Mouse (Mus musculus) stomach, embryonic 16.5 days (tissue): ENCODE data around the gene Cep97. TPM values are rescaled to one million over a fixed set of nuclear protein-coding genes. Genes with fewer than 3 reads are reported as not detected.
"Not testable (repeated sequence)": the region's sequence is repeated elsewhere in the genome, so short reads cannot be mapped to it uniquely, and the experiment has no call there.

Experiments used
- ATAC-seq: fragments of 200-750 bp; cut with Nextera tagmentation; 2 replicates; pipeline ENCODE4 v1.8.0; 2017; ENCODE audit warnings: moderate number of reproducible peaks, moderate TSS enrichment; ENCODE audit not compliant: insufficient read depth, low FRiP score
- H3K27ac ChIP-seq: fragments of 300-500 bp; sonication (generic); 2 replicates; pipeline ENCODE4 v1.5.1; 2014; ENCODE audit warnings: low read length
- H3K27me3 ChIP-seq: fragments of 300-500 bp; sonication (generic); 2 replicates; pipeline ENCODE4 v1.6.1; 2014; ENCODE audit warnings: low read length, control low read depth, mixed read lengths; ENCODE audit not compliant: control insufficient read depth, insufficient read depth
- H3K36me3 ChIP-seq: fragments of 300-500 bp; sonication (generic); 2 replicates; pipeline ENCODE4 v1.6.1; 2014; ENCODE audit warnings: low read length; ENCODE audit not compliant: control insufficient read depth, insufficient read depth
- H3K4me1 ChIP-seq: fragments of 300-500 bp; sonication (generic); 2 replicates; pipeline ENCODE4 v1.6.1; 2014; ENCODE audit warnings: low read length, control low read depth, mixed read lengths; ENCODE audit not compliant: control insufficient read depth, insufficient read depth
- H3K4me2 ChIP-seq: fragments of 300-500 bp; sonication (generic); 2 replicates; pipeline ENCODE4 v1.6.1; 2014; ENCODE audit warnings: low read depth, low read length, mixed read lengths
- H3K4me3 ChIP-seq: fragments of 300-500 bp; sonication (generic); replicated peaks from 2 replicates; pipeline ENCODE4 v1.5.1; 2014; ENCODE audit warnings: mild to moderate bottlenecking, low read length
- H3K9ac ChIP-seq: fragments of 300-500 bp; sonication (generic); 2 replicates; pipeline ENCODE4 v1.6.1; 2014; ENCODE audit warnings: low read length
- H3K9me3 ChIP-seq: fragments of 300-500 bp; sonication (generic); replicated peaks from 2 replicates; pipeline ENCODE4 v1.6.1; 2016; ENCODE audit warnings: low read length, control low read depth; ENCODE audit not compliant: control insufficient read depth
- WGBS: fragments of 180-500 bp; shearing (Covaris S2); extraction: QIAGEN DNeasy Blood & Tissue Kit; methylation state at CpG from one replicate; pipeline ENCODE4 v1.1.7; 2014; 5-methylcytosine and 5-hydroxymethylcytosine counted together
- polyA plus RNA-seq: library from polyadenylated mRNA; unstranded; fragments of >200 nt; fragmentation: Nextera tagmentation; extraction: Ambion mirVana; gene quantifications from 2 replicates; pipeline ENCODE4 v1.2.1, GENCODE M21; 2015

Gene Cep97
- polyA plus RNA-seq, 1 experiment from 2014 or later = 6.8 TPM

- peak overlapping the region; percentile 90 for H3K4me3 ChIP-seq
- H3K9me3 ChIP-seq = no peaks in the 10 kb centered on the region
- no peak for ATAC-seq
- no peaks in the 10 kb centered on the region for H3K27me3 ChIP-seq
- H3K4me2 ChIP-seq = peak overlapping the region; percentile 97
- 21% methylated on average over 1 of the region's 1 CpGs for WGBS
- H3K9ac ChIP-seq = peak overlapping the region; percentile 91
- H3K4me1 ChIP-seq = peaks cover 26% of the 10 kb centered on the region
- peaks cover 22% of the 10 kb centered on the region for H3K36me3 ChIP-seq
- H3K27ac ChIP-seq = peak overlapping the region; percentile 87; the same call in 1 of the 2 replicates
Measured at GRCm38 (mm10) chr16:55967221-55967620, 32.6 kb upstream of the Cep97 start.

- under 1% methylated on average over 42 of the region's 42 CpGs for WGBS
- peaks cover 16% of the 10 kb centered on the region for H3K36me3 ChIP-seq
- H3K27me3 ChIP-seq = no peaks in the 10 kb centered on the region
Measured at GRCm38 (mm10) chr16:55966212-55966871, 31.7 kb upstream of the Cep97 start, which contains the start of gene Rpl24. Gene Rpl24, plus strand, starts transcription at chr16:55966275.

GRCm38 (mm10) chr16:55964126-55964949 lies 29.7 kb upstream of the Cep97 start:
- no peak overlapping the region for H3K4me2 ChIP-seq
- WGBS = 58% methylated on average over 4 of the region's 4 CpGs
- H3K36me3 ChIP-seq = peaks cover 5% of the 10 kb centered on the region; the same call in 1 of the 2 replicates
- H3K4me3 ChIP-seq = no peak overlapping the region
- H3K9me3 ChIP-seq = no peaks in the 10 kb centered on the region
- no peak overlapping the region for H3K9ac ChIP-seq
- H3K27ac ChIP-seq = no peak overlapping the region
- no peaks in the 10 kb centered on the region for H3K27me3 ChIP-seq
- peaks cover 12% of the 10 kb centered on the region for H3K4me1 ChIP-seq
- ATAC-seq = no peak

More at GRCm38 (mm10) chr16:55966212-55966871, 31.7 kb upstream of the Cep97 start, which contains the start of gene Rpl24:
- H3K4me1 ChIP-seq = peaks cover 26% of the 10 kb centered on the region
- peak within 1 kb of the TSS; percentile 90 for H3K4me3 ChIP-seq
- peak within 1 kb of the TSS; percentile 87 for H3K27ac ChIP-seq
- H3K4me2 ChIP-seq = peak within 1 kb of the TSS; percentile 97
- ATAC-seq = peak; percentile 94
- peak within 1 kb of the TSS; percentile 91 for H3K9ac ChIP-seq
- H3K9me3 ChIP-seq = no peaks in the 10 kb centered on the region

GRCm38 (mm10) chr16:55963068-55963467 lies 28.4 kb upstream of the Cep97 start:
- not testable (repeated sequence) for H3K4me3 ChIP-seq, H3K4me2 ChIP-seq, H3K4me1 ChIP-seq, H3K27me3 ChIP-seq, H3K9me3 ChIP-seq, ATAC-seq, H3K27ac ChIP-seq, H3K9ac ChIP-seq, H3K36me3 ChIP-seq
- WGBS = 90% methylated on average over 5 of the region's 11 CpGs

GRCm38 (mm10) chr16:55954196-55954595 lies 19.5 kb upstream of the Cep97 start:
- whole genome bisulfite sequencing = 91% methylated on average over 9 of the region's 9 CpGs
- H3K4me3 ChIP-seq, H3K27ac ChIP-seq, H3K36me3 ChIP-seq, H3K27me3 ChIP-seq, H3K9me3 ChIP-seq, H3K4me2 ChIP-seq, H3K9ac ChIP-seq, H3K4me1 ChIP-seq, ATAC-seq: not testable (repeated sequence)

GRCm38 (mm10) chr16:55952771-55953170 lies 18.1 kb upstream of the Cep97 start:
- Histone ChIP-seq H3K27me3 (no peaks in the 10 kb centered on the region), H3K36me3 (no peaks in the 10 kb centered on the region), H3K9ac (no peak overlapping the region), H3K4me2 (no peak overlapping the region), H3K27ac (no peak overlapping the region), H3K4me1 (no peaks in the 10 kb centered on the region), H3K9me3 (no peaks in the 10 kb centered on the region), H3K4me3 (no peak overlapping the region)
- ATAC-seq = no peak

- no peak overlapping the region; the same call in 1 of the 2 replicates for H3K4me2 ChIP-seq
- no peak for ATAC-seq
Measured at GRCm38 (mm10) chr16:55951679-55952327, 17.1 kb upstream of the Cep97 start.

GRCm38 (mm10) chr16:55950946-55951678 lies 16.5 kb upstream of the Cep97 start:
- H3K4me1 ChIP-seq = no peaks in the 10 kb centered on the region
- no peak overlapping the region for H3K9ac ChIP-seq
- no peak for ATAC-seq
- H3K9me3 ChIP-seq = no peaks in the 10 kb centered on the region
- H3K4me3 ChIP-seq = peak overlapping the region; percentile 12
- H3K4me2 ChIP-seq = peak overlapping the region; percentile 40
- H3K36me3 ChIP-seq = no peaks in the 10 kb centered on the region
- 39% methylated on average over 19 of the region's 19 CpGs for WGBS
- no peak overlapping the region for H3K27ac ChIP-seq
- no peaks in the 10 kb centered on the region for H3K27me3 ChIP-seq

More at GRCm38 (mm10) chr16:55951679-55952327, 17.1 kb upstream of the Cep97 start:
- WGBS = 67% methylated on average over 7 of the region's 7 CpGs
- Histone ChIP-seq H3K9ac (no peak overlapping the region), H3K9me3 (no peaks in the 10 kb centered on the region), H3K36me3 (no peaks in the 10 kb centered on the region), H3K27ac (no peak overlapping the region), H3K4me1 (no peaks in the 10 kb centered on the region), H3K4me3 (no peak overlapping the region), H3K27me3 (no peaks in the 10 kb centered on the region)
